Mouse (Mus musculus) embryo, embryonic 11.5 days (tissue): ENCODE measurements around the gene Slc17a8.
A peak's percentile ranks its signal among the peaks of the same experiment; 100 is the strongest.
"Not testable (repeated sequence)": the region's sequence is repeated elsewhere in the genome, so short reads cannot be mapped to it uniquely, and the experiment has no call there.

Experiments used
- DNase-seq: peaks from one replicate; pipeline ENCODE4 v3.0.0-alpha.2; 2012; ENCODE audit warnings: low read depth, low spot score

Gene Slc17a8

GRCm38 (mm10) chr10:89621129-89621528 lies at the start of gene Slc17a8:
TSS of gene Slc17a8 (minus strand) at chr10:89621253.
- no peak for DNase-seq

GRCm38 (mm10) chr10:89670371-89670770 lies 49.3 kb upstream of the Slc17a8 start:
- not testable (repeated sequence) for DNase-seq

GRCm38 (mm10) chr10:89667571-89667970 lies 46.5 kb upstream of the Slc17a8 start:
- DNase-seq: no peak

GRCm38 (mm10) chr10:89665679-89666078 lies 44.6 kb upstream of the Slc17a8 start:
- DNase-seq: no peak

GRCm38 (mm10) chr10:89664977-89665645 lies 44.1 kb upstream of the Slc17a8 start:
- DNase-seq: no peak

GRCm38 (mm10) chr10:89656366-89656765 lies 35.3 kb upstream of the Slc17a8 start:
- DNase-seq: no peak

GRCm38 (mm10) chr10:89652912-89653311 lies 31.9 kb upstream of the Slc17a8 start:
- no peak for DNase-seq

GRCm38 (mm10) chr10:89651691-89652090 lies 30.6 kb upstream of the Slc17a8 start:
- no peak for DNase-seq

GRCm38 (mm10) chr10:89646918-89647317 lies 25.9 kb upstream of the Slc17a8 start:
- DNase-seq: no peak

GRCm38 (mm10) chr10:89637001-89637400 lies 15.9 kb upstream of the Slc17a8 start:
- no peak for DNase-seq

- no peak for DNase-seq
Measured at GRCm38 (mm10) chr10:89635018-89635417, 14.0 kb upstream of the Slc17a8 start.

GRCm38 (mm10) chr10:89633736-89634426 lies 12.8 kb upstream of the Slc17a8 start:
- DNase-seq: no peak

GRCm38 (mm10) chr10:89633121-89633520 lies 12.1 kb upstream of the Slc17a8 start:
- no peak for DNase-seq

- no peak for DNase-seq
Measured at GRCm38 (mm10) chr10:89631831-89632230, 10.8 kb upstream of the Slc17a8 start.

GRCm38 (mm10) chr10:89630564-89630963 lies 9.5 kb upstream of the Slc17a8 start:
- no peak for DNase-seq

GRCm38 (mm10) chr10:89630052-89630451 lies 9.0 kb upstream of the Slc17a8 start:
- DNase-seq: peak; percentile 74

- DNase-seq: no peak
Measured at GRCm38 (mm10) chr10:89626714-89627113, 5.7 kb upstream of the Slc17a8 start.

- no peak for DNase-seq
Measured at GRCm38 (mm10) chr10:89624196-89624595, 3.1 kb upstream of the Slc17a8 start.

- no peak for DNase-seq
Measured at GRCm38 (mm10) chr10:89599311-89599710, 21.7 kb downstream of the Slc17a8 start.

- DNase-seq: no peak
Measured at GRCm38 (mm10) chr10:89597275-89597674, 23.8 kb downstream of the Slc17a8 start.

- no peak for DNase-seq
Measured at GRCm38 (mm10) chr10:89595935-89596334, 25.1 kb downstream of the Slc17a8 start.

- no peak for DNase-seq
Measured at GRCm38 (mm10) chr10:89595514-89595913, 25.5 kb downstream of the Slc17a8 start.

- no peak for DNase-seq
Measured at GRCm38 (mm10) chr10:89594309-89594708, 26.7 kb downstream of the Slc17a8 start.
